Mouse (Mus musculus) liver, embryonic 11.5 days (tissue): ENCODE data around the gene Adamts7. TPM values are rescaled to one million over a fixed set of nuclear protein-coding genes. Genes with fewer than 3 reads are reported as not detected.

Source experiments
- ATAC-seq: fragments of 200-750 bp; cut with Nextera tagmentation; replicated peaks from 2 replicates; pipeline ENCODE4 v1.8.0; 2017; ENCODE audit warnings: moderate number of reproducible peaks, mild to moderate bottlenecking, moderate TSS enrichment, moderate library complexity; ENCODE audit not compliant: low FRiP score
- DNase-seq: peaks from one replicate; pipeline ENCODE4 v3.0.0-alpha.2; 2017; ENCODE audit warnings: low spot score
- H3K27ac ChIP-seq: fragments of 300-500 bp; sonication (generic); 2 replicates; pipeline ENCODE4 v1.5.1; 2014; ENCODE audit warnings: mild to moderate bottlenecking, low read depth, low read length, control low read depth
- H3K27me3 ChIP-seq: fragments of 300-500 bp; sonication (generic); replicated peaks from 2 replicates; pipeline ENCODE4 v1.6.1; 2014; ENCODE audit warnings: low read length, mixed read lengths; ENCODE audit not compliant: control insufficient read depth, insufficient read depth
- H3K36me3 ChIP-seq: fragments of 300-500 bp; sonication (generic); 2 replicates; pipeline ENCODE4 v1.6.1; 2014; ENCODE audit warnings: mild to moderate bottlenecking, low read length, moderate library complexity, mixed read lengths; ENCODE audit not compliant: control insufficient read depth, insufficient read depth
- H3K4me1 ChIP-seq: fragments of 300-500 bp; sonication (generic); replicated peaks from 2 replicates; pipeline ENCODE4 v1.6.1; 2014; ENCODE audit warnings: low read length, mixed read lengths; ENCODE audit not compliant: control insufficient read depth, insufficient read depth
- H3K4me2 ChIP-seq: fragments of 300-500 bp; sonication (generic); 2 replicates; pipeline ENCODE4 v1.6.1; 2014; ENCODE audit warnings: mild to moderate bottlenecking, control low read depth, moderate library complexity
- H3K4me3 ChIP-seq: fragments of 300-500 bp; sonication (generic); 2 replicates; pipeline ENCODE4 v1.5.1; 2014; ENCODE audit warnings: low read depth, low read length, control low read depth
- H3K9ac ChIP-seq: fragments of 300-500 bp; sonication (generic); 2 replicates; pipeline ENCODE4 v1.6.1; 2014; ENCODE audit warnings: low read depth, low read length, control low read depth
- H3K9me3 ChIP-seq: fragments of 300-500 bp; sonication (generic); 2 replicates; pipeline ENCODE4 v1.6.1; 2016; ENCODE audit warnings: low read length, inconsistent platforms, mixed read lengths; ENCODE audit not compliant: control insufficient read depth
- WGBS: fragments of 180-500 bp; shearing (Covaris S2); extraction: QIAGEN DNeasy Blood & Tissue Kit; methylation state at CpG from one replicate; pipeline ENCODE4 v1.1.7; 2014; 5-methylcytosine and 5-hydroxymethylcytosine counted together
- polyA plus RNA-seq: library from polyadenylated mRNA; unstranded; fragments of >200 nt; fragmentation: Nextera tagmentation; extraction: Ambion mirVana; gene quantifications from 2 replicates; pipeline ENCODE4 v1.2.1, GENCODE M21; 2014

The Adamts7 gene
- polyA plus RNA-seq, 1 experiment from 2014 or later: 3.2 TPM

- peaks cover 41% of the 10 kb centered on the region for H3K4me1 ChIP-seq
- no peak overlapping the region for H3K27ac ChIP-seq
Measured at GRCm38 (mm10) chr9:90240560-90240959, 77.7 kb downstream of the Adamts7 start.

GRCm38 (mm10) chr9:90241041-90241440 is 78.2 kb downstream of the Adamts7 start:
- H3K4me2 ChIP-seq: no peak overlapping the region
- ATAC-seq (no peak), DNase-seq (no peak)
- H3K4me3 ChIP-seq: no peak overlapping the region
- H3K4me1 ChIP-seq: peaks cover 43% of the 10 kb centered on the region
- peaks cover 3% of the 10 kb centered on the region; the same call in 1 of the 2 replicates for H3K36me3 ChIP-seq
- WGBS: 80% methylated on average over 6 of the region's 6 CpGs
- no peaks in the 10 kb centered on the region for H3K9me3 ChIP-seq
- no peak overlapping the region for H3K9ac ChIP-seq
- H3K27me3 ChIP-seq: no peaks in the 10 kb centered on the region
- H3K27ac ChIP-seq: no peak overlapping the region

More at GRCm38 (mm10) chr9:90240560-90240959, 77.7 kb downstream of the Adamts7 start:
- Histone ChIP-seq H3K36me3 (peaks cover 3% of the 10 kb centered on the region; the same call in 1 of the 2 replicates), H3K27me3 (no peaks in the 10 kb centered on the region), H3K9ac (no peak overlapping the region), H3K9me3 (no peaks in the 10 kb centered on the region), H3K4me2 (no peak overlapping the region), H3K4me3 (no peak overlapping the region)
- ATAC-seq (no peak), DNase-seq (no peak)
- 80% methylated on average over 4 of the region's 4 CpGs for WGBS

- H3K9ac ChIP-seq: no peak overlapping the region
- 60% methylated on average over 7 of the region's 7 CpGs for WGBS
- DNase-seq (no peak), ATAC-seq (no peak)
- H3K36me3 ChIP-seq: peaks cover 3% of the 10 kb centered on the region; the same call in 1 of the 2 replicates
- H3K4me3 ChIP-seq: no peak overlapping the region
- H3K4me2 ChIP-seq: no peak overlapping the region
- H3K27ac ChIP-seq: no peak overlapping the region
- no peaks in the 10 kb centered on the region for H3K27me3 ChIP-seq
- peaks cover 48% of the 10 kb centered on the region for H3K4me1 ChIP-seq
- H3K9me3 ChIP-seq: no peaks in the 10 kb centered on the region
Measured at GRCm38 (mm10) chr9:90241618-90242017, 78.7 kb downstream of the Adamts7 start.

GRCm38 (mm10) chr9:90242291-90242690 is 79.4 kb downstream of the Adamts7 start:
- H3K4me1 ChIP-seq: peaks cover 44% of the 10 kb centered on the region
- 86% methylated on average over 6 of the region's 6 CpGs for WGBS
- peak overlapping the region; percentile 26; the same call in 1 of the 2 replicates for H3K9ac ChIP-seq
- H3K4me3 ChIP-seq: no peak overlapping the region
- no peaks in the 10 kb centered on the region for H3K9me3 ChIP-seq
- no peak for ATAC-seq
- peaks cover 6% of the 10 kb centered on the region; the same call in 1 of the 2 replicates for H3K36me3 ChIP-seq
- no peak overlapping the region for H3K4me2 ChIP-seq
- H3K27me3 ChIP-seq: no peaks in the 10 kb centered on the region
- no peak for DNase-seq
- no peak overlapping the region; the same call in 1 of the 2 replicates for H3K27ac ChIP-seq

- 54% methylated on average over 7 of the region's 7 CpGs for WGBS
- ATAC-seq (peak; percentile 19; the same call in 1 of the 2 replicates), DNase-seq (no peak)
- H3K4me1 ChIP-seq: peaks cover 43% of the 10 kb centered on the region
- no peaks in the 10 kb centered on the region for H3K27me3 ChIP-seq
- H3K4me2 ChIP-seq: no peak overlapping the region
- H3K4me3 ChIP-seq: no peak overlapping the region
- no peaks in the 10 kb centered on the region for H3K9me3 ChIP-seq
- H3K36me3 ChIP-seq: peaks cover 6% of the 10 kb centered on the region; the same call in 1 of the 2 replicates
- peak overlapping the region; percentile 26; the same call in 1 of the 2 replicates for H3K9ac ChIP-seq
- peak overlapping the region; percentile 51 for H3K27ac ChIP-seq
Measured at GRCm38 (mm10) chr9:90242855-90243254, 80.0 kb downstream of the Adamts7 start.

GRCm38 (mm10) chr9:90244301-90245151 is 81.7 kb downstream of the Adamts7 start:
- H3K4me3 ChIP-seq: no peak overlapping the region
- H3K27me3 ChIP-seq: no peaks in the 10 kb centered on the region
- H3K4me2 ChIP-seq: no peak overlapping the region
- H3K9ac ChIP-seq: peak overlapping the region; percentile 12; the same call in 1 of the 2 replicates
- peaks cover 51% of the 10 kb centered on the region for H3K4me1 ChIP-seq
- ATAC-seq: no peak
- H3K27ac ChIP-seq: peak overlapping the region; percentile 40; the same call in 1 of the 2 replicates
- no peaks in the 10 kb centered on the region for H3K9me3 ChIP-seq
- peaks cover 7% of the 10 kb centered on the region; the same call in 1 of the 2 replicates for H3K36me3 ChIP-seq
- WGBS: 76% methylated on average over 15 of the region's 15 CpGs
- no peak for DNase-seq

- Histone ChIP-seq H3K4me2 (no peak overlapping the region), H3K9me3 (no peaks in the 10 kb centered on the region), H3K9ac (peak overlapping the region; percentile 2; the same call in 1 of the 2 replicates), H3K27ac (peak overlapping the region; percentile 36; the same call in 1 of the 2 replicates), H3K4me3 (no peak overlapping the region), H3K4me1 (peaks cover 57% of the 10 kb centered on the region), H3K27me3 (no peaks in the 10 kb centered on the region), H3K36me3 (peaks cover 7% of the 10 kb centered on the region; the same call in 1 of the 2 replicates)
- ATAC-seq (no peak), DNase-seq (no peak)
- 50% methylated on average over 6 of the region's 6 CpGs for WGBS
Measured at GRCm38 (mm10) chr9:90245206-90245605, 82.3 kb downstream of the Adamts7 start.

GRCm38 (mm10) chr9:90245781-90246180 is 82.9 kb downstream of the Adamts7 start:
- DNase-seq: no peak
- H3K4me2 ChIP-seq: no peak overlapping the region
- peak overlapping the region; percentile 2; the same call in 1 of the 2 replicates for H3K9ac ChIP-seq
- peaks cover 61% of the 10 kb centered on the region for H3K4me1 ChIP-seq
- peaks cover 7% of the 10 kb centered on the region; the same call in 1 of the 2 replicates for H3K36me3 ChIP-seq
- H3K27me3 ChIP-seq: no peaks in the 10 kb centered on the region
- no peak overlapping the region for H3K4me3 ChIP-seq
- peak overlapping the region; percentile 36; the same call in 1 of the 2 replicates for H3K27ac ChIP-seq
- 70% methylated on average over 5 of the region's 5 CpGs for WGBS
- ATAC-seq: no peak
- no peaks in the 10 kb centered on the region for H3K9me3 ChIP-seq
